Mouse (Mus musculus) myocyte (in vitro differentiated cells): ENCODE measurements around the gene Art3.

Experiments used
- CEBPB ChIP-seq: IDR thresholded peaks from 2 replicates; pipeline ENCODE4 v1.6.1; 2011; ENCODE audit warnings: mild to moderate bottlenecking, moderate library complexity; ENCODE audit not compliant: poor library complexity, insufficient read depth, severe bottlenecking
- E2F4 ChIP-seq: IDR thresholded peaks from one replicate; pipeline ENCODE4 v1.6.1; 2011; ENCODE audit warnings: mild to moderate bottlenecking, control low read depth, moderate library complexity; ENCODE audit not compliant: insufficient read depth
- MAX ChIP-seq: IDR thresholded peaks from one replicate; pipeline ENCODE4 v1.6.1; 2011; ENCODE audit warnings: low read depth, mild to moderate bottlenecking, control low read depth
- MYOD1 ChIP-seq, 3 experiments: IDR thresholded peaks; one replicate each; pipeline ENCODE4 v1.6.1; 2011; ENCODE audit warnings: control low read depth in 2 of 3, low read depth in 2 of 3, mild to moderate bottlenecking in 2 of 3, moderate library complexity in 1 of 3; ENCODE audit not compliant: insufficient read length in 2 of 3, control insufficient read depth in 1 of 3
- MYOG ChIP-seq, 3 experiments: IDR thresholded peaks; one replicate each; pipeline ENCODE4 v1.6.1; 2011; ENCODE audit warnings: control low read depth in 2 of 3, low read depth in 2 of 3, mild to moderate bottlenecking in 2 of 3; ENCODE audit not compliant: insufficient read length in 2 of 3, control insufficient read depth in 1 of 3, insufficient read depth in 1 of 3
- POLR2A ChIP-seq: IDR thresholded peaks from one replicate; pipeline ENCODE4 v1.6.1; 2011; ENCODE audit warnings: low read depth, mild to moderate bottlenecking, control low read depth, moderate library complexity; ENCODE audit not compliant: insufficient read length
- POLR2AphosphoS2 ChIP-seq: IDR thresholded peaks from one replicate; pipeline ENCODE4 v1.6.1; 2011; ENCODE audit warnings: low read depth, control low read depth; ENCODE audit not compliant: insufficient read length
- REST ChIP-seq: IDR thresholded peaks from one replicate; pipeline ENCODE4 v1.6.1; 2011; ENCODE audit warnings: mild to moderate bottlenecking, control low read depth, moderate library complexity; ENCODE audit not compliant: insufficient read depth, insufficient read length
- SRF ChIP-seq: IDR thresholded peaks from one replicate; pipeline ENCODE4 v1.6.1; 2011; ENCODE audit warnings: low read depth; ENCODE audit not compliant: control insufficient read depth, insufficient read length
- TCF12 ChIP-seq: IDR thresholded peaks from one replicate; pipeline ENCODE4 v1.6.1; 2011; ENCODE audit warnings: mild to moderate bottlenecking, control low read depth; ENCODE audit not compliant: poor library complexity, insufficient read depth, severe bottlenecking
- USF1 ChIP-seq: IDR thresholded peaks from one replicate; pipeline ENCODE4 v1.6.1; 2011; ENCODE audit warnings: low read depth, mild to moderate bottlenecking, control low read depth, moderate library complexity

GRCm38 (mm10) chr5:92282571-92282970 lies 49.1 kb upstream of the Art3 start:
- TF ChIP-seq MYOG (IDR thresholded peaks at IDR 0.05; ENCODE audit: control insufficient read depth in 1 of 3, insufficient read depth in 1 of 3, insufficient read length in 2 of 3, low read depth in 2 of 3) (no peak), MAX (no peak), POLR2A (no peak), USF1 (no peak), MYOD1 (IDR thresholded peaks at IDR 0.05; ENCODE audit: control insufficient read depth in 1 of 3, insufficient read length in 2 of 3, low read depth in 2 of 3) (no peak), POLR2AphosphoS2 (no peak), TCF12 (no peak), REST (no peak), E2F4 (no peak), SRF (no peak), CEBPB (no peak)
